Mouse (Mus musculus) olfactory bulb, adult 2 months (tissue): ENCODE measurements around the gene Rbsn. TPM values are rescaled to one million over a fixed set of nuclear protein-coding genes. Genes with fewer than 3 reads are reported as not detected.

Experiments
- H3K27ac ChIP-seq: fragments of 200-500 bp; 2 replicates; pipeline ENCODE4 v1.5.1; 2012; ENCODE audit warnings: low read depth, low read length; ENCODE audit not compliant: insufficient read depth
- H3K4me1 ChIP-seq: fragments of 200-500 bp; 2 replicates; pipeline ENCODE4 v1.6.1; 2012; ENCODE audit warnings: low read length; ENCODE audit not compliant: control insufficient read depth, insufficient read depth
- H3K4me3 ChIP-seq: fragments of 200-500 bp; 2 replicates; pipeline ENCODE4 v1.5.1; 2012; ENCODE audit warnings: mild to moderate bottlenecking, low read depth, low read length, moderate library complexity; ENCODE audit not compliant: insufficient read depth
- CTCF ChIP-seq: fragments of 200-500 bp; IDR thresholded peaks from 2 replicates; pipeline ENCODE4 v1.5.1; 2012; ENCODE audit warnings: low read depth, mild to moderate bottlenecking, low read length, moderate library complexity; ENCODE audit not compliant: insufficient read depth
- POLR2A ChIP-seq: fragments of 200-500 bp; IDR thresholded peaks from 2 replicates; pipeline ENCODE4 v1.6.1; 2012; ENCODE audit warnings: mild to moderate bottlenecking, low read depth, low read length, moderate library complexity; ENCODE audit not compliant: insufficient read depth
- WGBS: fragments of 180-500 bp; shearing (Covaris S2); methylation state at CpG from one replicate; pipeline ENCODE4 v1.1.7; 2018; 5-methylcytosine and 5-hydroxymethylcytosine counted together
- polyA plus RNA-seq: library from polyadenylated mRNA; stranded (reverse); fragments of >200 nt; gene quantifications from 2 replicates; pipeline ENCODE4 v1.2.4, GENCODE M21; 2012; ENCODE audit warnings: low replicate concordance; ENCODE audit not compliant: missing spikeins, insufficient read depth, insufficient read length

Rbsn gene
- polyA plus RNA-seq, 1 experiment: not detected

DNA sequence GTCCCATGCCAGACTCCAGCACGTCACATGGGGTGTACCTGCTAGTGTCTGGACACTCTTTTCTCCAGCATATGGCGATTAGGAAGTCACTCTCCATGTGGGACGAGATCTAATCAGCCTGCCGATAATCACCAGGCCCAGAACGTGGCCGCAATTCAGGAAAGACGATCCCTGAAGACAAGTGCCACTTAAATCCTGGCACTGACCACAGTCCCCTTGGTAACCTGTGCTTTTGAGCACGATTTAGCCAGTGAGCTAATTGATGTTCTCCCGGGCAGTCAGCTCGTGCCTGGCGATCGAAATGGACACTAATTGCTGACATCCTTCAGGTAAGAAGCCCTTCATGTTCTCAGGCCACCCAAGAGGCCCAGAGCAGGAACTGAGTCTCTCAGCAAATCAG, 20.3 kb upstream of the Rbsn start:
- no peak for TF ChIP-seq POLR2A
- TF ChIP-seq CTCF: no peak
- WGBS: 60% methylated on average over 12 of the region's 12 CpGs
- H3K27ac ChIP-seq: no peak overlapping the region

DNA sequence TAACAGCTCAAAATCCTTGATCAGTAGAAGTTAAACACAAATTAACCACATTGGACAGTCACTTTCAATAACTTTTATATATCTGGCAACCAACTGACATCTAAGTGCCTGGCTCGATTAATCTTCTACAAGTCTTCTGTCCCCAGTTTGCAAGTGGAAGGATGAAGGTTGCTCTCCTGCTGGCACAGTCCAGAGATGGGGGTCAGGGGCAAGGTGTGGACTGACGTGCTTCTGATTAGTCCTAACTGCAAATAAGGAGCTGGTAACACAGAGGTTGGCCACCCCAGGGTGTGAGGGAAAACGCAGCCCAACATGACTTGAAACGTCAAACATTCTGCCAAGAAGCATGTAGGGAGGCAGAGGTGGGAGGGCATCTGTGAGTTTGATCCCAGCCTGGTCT, 17.0 kb upstream of the Rbsn start:
- no peak for TF ChIP-seq CTCF
- TF ChIP-seq POLR2A: no peak
- 77% methylated on average over 4 of the region's 4 CpGs for WGBS
- H3K4me3 ChIP-seq: no peak overlapping the region
- H3K4me1 ChIP-seq: no peaks in the 10 kb centered on the region
- H3K27ac ChIP-seq: no peak overlapping the region

More for the DNA sequence above, 20.3 kb upstream of the Rbsn start:
- Histone ChIP-seq H3K4me3 (no peak overlapping the region), H3K4me1 (no peaks in the 10 kb centered on the region)

DNA sequence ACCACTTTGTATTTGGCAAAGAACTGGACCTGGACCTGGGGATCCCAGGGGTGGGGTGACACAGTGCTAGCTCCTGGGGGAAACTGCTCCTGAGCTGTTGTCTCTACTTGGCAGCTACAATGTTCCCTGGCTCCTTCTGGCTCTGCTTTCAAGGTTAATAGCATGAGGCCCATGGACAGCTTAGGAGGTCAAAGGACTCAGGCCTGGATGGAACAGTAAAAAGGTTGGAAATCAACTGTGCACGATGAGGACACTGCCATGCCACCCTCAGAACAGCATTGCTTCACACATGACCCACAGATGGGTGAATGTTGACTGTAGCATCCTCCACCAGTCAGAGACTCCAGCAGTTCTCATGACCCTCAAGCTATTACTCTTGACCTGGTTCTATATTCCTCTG, 16.6 kb upstream of the Rbsn start:
- TF ChIP-seq POLR2A: no peak
- no peak for TF ChIP-seq CTCF
- Histone ChIP-seq H3K4me1 (no peaks in the 10 kb centered on the region), H3K4me3 (no peak overlapping the region), H3K27ac (no peak overlapping the region)
- WGBS: 69% methylated on average over 1 of the region's 1 CpGs

- H3K4me1 ChIP-seq: no peaks in the 10 kb centered on the region
- H3K27ac ChIP-seq: no peak overlapping the region
- WGBS: 77% methylated on average over 2 of the region's 2 CpGs
- no peak for TF ChIP-seq CTCF
- TF ChIP-seq POLR2A: no peak
- H3K4me3 ChIP-seq: no peak overlapping the region
Measured at GRCm38 (mm10) chr6:92229586-92229985, 14.9 kb upstream of the Rbsn start.

GRCm38 (mm10) chr6:92229103-92229502, 14.4 kb upstream of the Rbsn start:
- no peaks in the 10 kb centered on the region for H3K4me1 ChIP-seq
- no peak overlapping the region for H3K27ac ChIP-seq
- TF ChIP-seq CTCF (no peak), POLR2A (no peak)
- no peak overlapping the region for H3K4me3 ChIP-seq

GRCm38 (mm10) chr6:92224981-92225380, 10.3 kb upstream of the Rbsn start:
- Histone ChIP-seq H3K4me1 (no peaks in the 10 kb centered on the region), H3K27ac (no peak overlapping the region), H3K4me3 (no peak overlapping the region)
- WGBS: 82% methylated on average over 1 of the region's 1 CpGs
- TF ChIP-seq CTCF (no peak), POLR2A (no peak)

DNA sequence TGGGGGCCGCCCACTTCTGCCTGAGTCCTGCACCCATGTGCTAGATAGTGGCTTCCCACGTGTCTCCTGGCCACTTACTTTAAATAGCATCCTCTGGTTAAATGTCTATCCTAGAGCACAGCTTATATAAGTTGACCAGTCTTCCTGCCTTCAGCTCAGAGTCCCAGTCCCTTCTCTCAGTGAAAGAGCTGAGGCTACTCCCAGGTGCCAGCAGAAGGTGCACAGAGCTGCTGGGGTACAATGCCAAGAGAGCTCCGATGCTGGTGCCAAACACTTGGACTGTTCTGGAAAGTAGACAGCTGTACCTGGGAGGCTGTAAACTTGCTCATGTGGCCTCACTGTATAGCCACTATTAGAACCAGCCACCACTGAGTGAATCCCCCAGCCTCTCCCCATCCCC, 7.3 kb upstream of the Rbsn start:
- Histone ChIP-seq H3K27ac (no peak overlapping the region), H3K4me3 (no peak overlapping the region), H3K4me1 (no peaks in the 10 kb centered on the region)
- 85% methylated on average over 3 of the region's 3 CpGs for WGBS
- no peak for TF ChIP-seq CTCF
- TF ChIP-seq POLR2A: no peak

- 79% methylated on average over 6 of the region's 6 CpGs for WGBS
- H3K27ac ChIP-seq: no peak overlapping the region
- H3K4me3 ChIP-seq: no peak overlapping the region
- H3K4me1 ChIP-seq: no peaks in the 10 kb centered on the region
- no peak for TF ChIP-seq POLR2A
- TF ChIP-seq CTCF: no peak
Measured at GRCm38 (mm10) chr6:92221604-92222003, 6.9 kb upstream of the Rbsn start.

DNA sequence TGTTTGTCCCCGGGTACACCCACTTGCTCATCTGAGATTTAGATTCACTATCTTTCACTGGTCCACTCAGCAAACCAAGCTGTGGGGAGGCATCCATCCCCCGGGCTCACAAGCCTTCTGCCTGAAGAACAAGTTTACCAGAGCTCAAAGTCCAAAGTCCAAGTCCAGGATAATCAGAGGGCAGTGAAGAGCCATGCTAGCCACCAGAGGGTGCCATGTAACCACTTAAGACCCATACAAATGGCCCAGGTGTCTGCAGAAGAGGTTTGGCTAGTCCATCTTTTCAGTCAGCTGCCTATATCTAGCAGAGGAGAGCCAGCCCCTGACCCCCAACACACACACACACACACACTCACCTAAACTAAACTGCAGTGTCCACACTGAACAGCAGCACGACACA, 4.7 kb upstream of the Rbsn start:
- Histone ChIP-seq H3K27ac (no peak overlapping the region), H3K4me1 (no peaks in the 10 kb centered on the region), H3K4me3 (no peak overlapping the region)
- TF ChIP-seq POLR2A (no peak), CTCF (no peak)
- 51% methylated on average over 3 of the region's 3 CpGs for WGBS

- peak overlapping the region; percentile 63 for H3K4me3 ChIP-seq
- peak overlapping the region; percentile 40 for H3K27ac ChIP-seq
- no peak for TF ChIP-seq CTCF
- TF ChIP-seq POLR2A: no peak
- peaks cover 5% of the 10 kb centered on the region; the same call in 1 of the 2 replicates for H3K4me1 ChIP-seq
- WGBS: under 1% methylated on average over 43 of the region's 48 CpGs
Measured at GRCm38 (mm10) chr6:92214055-92214772, 511 bp downstream of the Rbsn start.
